In the genomic region with DNA sequence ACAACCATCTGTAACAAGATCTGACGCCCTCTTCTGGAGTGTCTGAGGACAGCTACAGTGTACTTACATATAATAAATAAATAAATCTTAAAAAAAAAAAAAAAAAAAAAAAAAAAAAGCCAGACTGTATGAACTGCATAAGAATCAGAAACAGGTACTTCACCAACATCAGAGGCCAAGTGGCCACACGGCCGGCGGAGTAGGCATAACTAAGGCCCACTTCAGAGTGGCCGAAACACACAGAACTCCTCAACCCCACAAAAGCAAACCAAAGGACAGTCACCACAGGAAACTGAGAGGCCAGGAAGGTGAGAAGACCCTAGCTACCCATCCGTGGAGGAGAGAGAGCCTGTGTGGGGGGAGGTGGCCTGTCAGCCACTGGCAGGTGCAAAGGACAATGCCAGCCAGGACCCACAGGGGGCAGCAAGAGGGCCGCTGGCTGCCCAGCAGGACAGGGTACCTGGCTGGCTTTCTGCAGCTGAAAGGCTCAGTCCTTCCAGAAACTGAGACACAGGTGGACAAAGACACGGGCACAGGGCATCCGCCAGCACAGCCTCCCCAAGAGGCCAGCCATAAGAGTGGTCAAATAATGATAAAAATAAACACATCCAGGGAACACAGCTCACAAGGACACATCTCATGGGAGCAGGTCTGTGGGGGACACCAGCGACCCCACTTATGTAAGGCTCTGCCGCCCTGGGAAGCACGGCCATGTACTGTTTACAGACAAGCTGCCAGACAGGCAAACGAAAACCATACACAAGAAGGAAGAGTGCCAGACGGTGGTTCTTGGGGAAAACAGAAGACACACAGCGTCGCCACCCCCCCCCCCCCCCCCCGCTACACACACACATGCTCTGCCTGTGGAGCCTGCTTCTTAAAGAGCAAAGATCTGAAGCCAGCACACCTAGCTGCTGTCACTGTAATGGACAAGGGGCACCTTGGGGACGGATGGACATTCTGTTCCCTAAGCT, we compare ENCODE assay signal across 8 mouse cellular contexts. TPM values are rescaled to one million over a fixed set of nuclear protein-coding genes. Genes with fewer than 3 reads are reported as not detected.
DNase-seq lines count a peak whose midpoint lies in the region; ATAC-seq and TF ChIP-seq lines count a peak whose summit lies in the region.
"Had no signal": no experiment of that assay in that cellular context is flagged by ENCODE, and none has a peak within 500 bp of the region (broad histone marks: within the 10 kb centered on the region; RNA-seq: fewer than 3 reads in every experiment).

No protein-coding gene starts in this region.

- no peak overlapping the region for H3K9ac ChIP-seq in midbrain, embryonic 11.5 days (ENCODE audit: low read length)
- H3K9ac ChIP-seq: embryonic facial prominence, embryonic 12.5 days had no signal

- 61% methylated on average over 17 of the region's 18 CpGs for WGBS in embryonic facial prominence, embryonic 10.5 days
- 63% methylated on average over 17 of the region's 18 CpGs for WGBS in midbrain, embryonic 11.5 days

- H3ac ChIP-seq in C2C12 (ENCODE audit: control insufficient read depth, insufficient read length, low read depth): no peak overlapping the region

- H3K36me3 ChIP-seq in C2C12 (ENCODE audit: control insufficient read depth, insufficient read depth) (no peaks in the 10 kb centered on the region), E14TG2a.4 (ENCODE audit: insufficient read depth, low read length) (0 out of 2 replicates have a peak, but pooled peaks cover 2% of the 10 kb centered on the region)
- peaks cover 6% of the 10 kb centered on the region; the same call in 1 of the 2 replicates for H3K36me3 ChIP-seq in embryonic facial prominence, embryonic 10.5 days (replicated peaks)
- no peaks in the 10 kb centered on the region for H3K36me3 ChIP-seq in midbrain, embryonic 11.5 days (ENCODE audit: control insufficient read depth, insufficient read depth, low read length)
- H3K36me3 ChIP-seq: embryonic facial prominence, embryonic 12.5 days had no signal

- H3K4me1 ChIP-seq in E14TG2a.4 (replicated peaks; ENCODE audit: low read depth, low read length): peaks cover 65% of the 10 kb centered on the region
- peaks cover 87% of the 10 kb centered on the region for H3K4me1 ChIP-seq in embryonic facial prominence, embryonic 10.5 days
- peaks cover 21% of the 10 kb centered on the region for H3K4me1 ChIP-seq in midbrain, embryonic 11.5 days (ENCODE audit: control insufficient read depth, insufficient read depth, low read length)

- H3K79me2 ChIP-seq in C2C12 (ENCODE audit: control insufficient read depth, insufficient read depth): no peaks in the 10 kb centered on the region

- no peaks in the 10 kb centered on the region for H3K79me3 ChIP-seq in C2C12 (ENCODE audit: low read depth)

- 0 out of 2 replicates have a peak, but pooled peaks have one; percentile 14 for ATAC-seq in midbrain, embryonic 11.5 days (ENCODE audit: low FRiP score)
- no peak for ATAC-seq in activated CD4-positive, CD25-positive, alpha-beta regulatory T cell, adult 4 months

- H3K27ac ChIP-seq in embryonic facial prominence, embryonic 10.5 days (replicated peaks): peak overlapping the region; percentile 41; the same call in 1 of the 2 replicates
- H3K27ac ChIP-seq in midbrain, embryonic 11.5 days (ENCODE audit: low read depth, low read length): no peak overlapping the region
- H3K27ac ChIP-seq: embryonic facial prominence, embryonic 12.5 days had no signal

- no peak overlapping the region for H3K4me3 ChIP-seq in C2C12 (ENCODE audit: insufficient read depth, poor library complexity, severe bottlenecking)
- H3K4me3 ChIP-seq in E14TG2a.4 (replicated peaks; ENCODE audit: low read length): 0 out of 2 replicates have a peak overlapping the region, but pooled peaks have one; percentile 13
- H3K4me3 ChIP-seq in embryonic facial prominence, embryonic 10.5 days: no peak overlapping the region
- no peak overlapping the region for H3K4me3 ChIP-seq in midbrain, embryonic 11.5 days (ENCODE audit: low read depth, low read length)
- H3K4me3 ChIP-seq: embryonic facial prominence, embryonic 12.5 days had no signal

- TF ChIP-seq CTCF in C2C12 (IDR thresholded peaks at IDR 0.05; ENCODE audit: control insufficient read depth, insufficient read depth, insufficient read length): peak; percentile 70
- peak; percentile 33 for TF ChIP-seq CTCF in E14TG2a.4 (conservative IDR thresholded peaks at IDR 0.05; ENCODE audit: low read length)

- peak; percentile 46 for DNase-seq in embryonic facial prominence, embryonic 10.5 days (ENCODE audit: low spot score)
- peak; percentile 82 for DNase-seq in kidney, adult 18-20 months
- DNase-seq in midbrain, embryonic 11.5 days (ENCODE audit: low spot score, missing footprints): peak; percentile 83
- no peak for DNase-seq in spleen, adult 18-20 months

- H3K27me3 ChIP-seq in C2C12 (ENCODE audit: control insufficient read depth, insufficient read depth, insufficient read length) (no peaks in the 10 kb centered on the region), E14TG2a.4 (ENCODE audit: insufficient read depth, low read length) (no peaks in the 10 kb centered on the region)
- no peaks in the 10 kb centered on the region for H3K27me3 ChIP-seq in embryonic facial prominence, embryonic 10.5 days (replicated peaks; ENCODE audit: low read depth, poor library complexity, severe bottlenecking)
- no peaks in the 10 kb centered on the region for H3K27me3 ChIP-seq in midbrain, embryonic 11.5 days (ENCODE audit: control insufficient read depth, insufficient read depth, low read length)
- H3K27me3 ChIP-seq: embryonic facial prominence, embryonic 12.5 days had no signal

- H3K9me3 ChIP-seq in E14TG2a.4 (ENCODE audit: low read length): no peaks in the 10 kb centered on the region
- no peaks in the 10 kb centered on the region for H3K9me3 ChIP-seq in embryonic facial prominence, embryonic 10.5 days
- no peaks in the 10 kb centered on the region for H3K9me3 ChIP-seq in midbrain, embryonic 11.5 days (ENCODE audit: control insufficient read depth, low read length)
- H3K9me3 ChIP-seq: embryonic facial prominence, embryonic 12.5 days had no signal

- no peak overlapping the region for H3K4me2 ChIP-seq in midbrain, embryonic 11.5 days
- H3K4me2 ChIP-seq: embryonic facial prominence, embryonic 12.5 days had no signal

TF ChIP-seq in C2C12, 6 proteins besides CTCF, POLR2A, EP300 and RAD21:
- TF ChIP-seq USF1 (IDR thresholded peaks at IDR 0.05; ENCODE audit: low read depth): no peak
- TF ChIP-seq CEBPB (IDR thresholded peaks at IDR 0.05; ENCODE audit: low read depth): no peak
- TF ChIP-seq MYOG (IDR thresholded peaks at IDR 0.05; ENCODE audit: control insufficient read depth, extremely low read depth, insufficient read length): no peak
- no peak for TF ChIP-seq MYOD1 (IDR thresholded peaks at IDR 0.05; ENCODE audit: control insufficient read depth, insufficient read length, low read depth)
- no peak for TF ChIP-seq FOSL1 (IDR thresholded peaks at IDR 0.05; ENCODE audit: insufficient read depth, low read length, poor library complexity, severe bottlenecking)
- TF ChIP-seq MAX (IDR thresholded peaks at IDR 0.05): no peak

RNA-seq across cellular contexts. Expression of a gene that starts 44.1 kb away (rescaled TPM):
- polyA plus RNA-seq in C2C12 (2012; fragmentation: generic; extraction: Trizol): 7.0 TPM
- polyA plus RNA-seq in embryonic facial prominence, embryonic 10.5 days (2016; fragmentation: Nextera tagmentation; extraction: Ambion mirVana): 11.4 and 12.1 TPM in 2 replicates
- polyA plus RNA-seq in midbrain, embryonic 11.5 days (2014; fragmentation: Nextera tagmentation; extraction: Ambion mirVana): 19.2 and 20.4 TPM in 2 replicates
- polyA plus RNA-seq in activated CD4-positive, CD25-positive, alpha-beta regulatory T cell, adult 4 months (2017; shearing (Covaris generic)): under 1 TPM; 0.25 to 0.42 TPM

RNA-seq across cellular contexts. Expression of a gene that starts 51.7 kb away (rescaled TPM):
- polyA plus RNA-seq in C2C12 (2012; fragmentation: generic; extraction: Trizol): 23.6 TPM
- 2.7 and 3.2 TPM in 2 replicates for polyA plus RNA-seq in embryonic facial prominence, embryonic 10.5 days (2016; fragmentation: Nextera tagmentation; extraction: Ambion mirVana)
- polyA plus RNA-seq in midbrain, embryonic 11.5 days (2014; fragmentation: Nextera tagmentation; extraction: Ambion mirVana): 8.1 and 9.0 TPM in 2 replicates
- polyA plus RNA-seq in activated CD4-positive, CD25-positive, alpha-beta regulatory T cell, adult 4 months (2017; shearing (Covaris generic)): 1 to 10 TPM; 4.7 to 6.6 TPM

RNA-seq across cellular contexts. Expression of a gene that starts 52.0 kb away (rescaled TPM):
- 36.8 TPM for polyA plus RNA-seq in C2C12 (2012; fragmentation: generic; extraction: Trizol)
- 79.6 and 81.5 TPM in 2 replicates for polyA plus RNA-seq in embryonic facial prominence, embryonic 10.5 days (2016; fragmentation: Nextera tagmentation; extraction: Ambion mirVana)
- 83.3 and 92.0 TPM in 2 replicates for polyA plus RNA-seq in midbrain, embryonic 11.5 days (2014; fragmentation: Nextera tagmentation; extraction: Ambion mirVana)
- polyA plus RNA-seq in activated CD4-positive, CD25-positive, alpha-beta regulatory T cell, adult 4 months (2017; shearing (Covaris generic)): 10 to 100 TPM; 28.1 to 29.3 TPM

Comparison
In these comparisons a context has a peak if more than half of its experiments do, and no peak if none do; other contexts are left out.
1. DNase-seq: peak in embryonic facial prominence, embryonic 10.5 days (single experiment), kidney, adult 18-20 months (single experiment) and midbrain, embryonic 11.5 days (single experiment); none in spleen, adult 18-20 months (0 of 2).